Mouse (Mus musculus) ES-Bruce4 (cell line): Measurements from ENCODE around the gene Entpd1.

Source experiments
- CTCF ChIP-seq: IDR thresholded peaks from one replicate; pipeline ENCODE4 v1.8.1; 2011; ENCODE audit warnings: low read depth, low read length
- POLR2A ChIP-seq: IDR thresholded peaks from one replicate; pipeline ENCODE4 v1.8.1; 2011; ENCODE audit warnings: low read length; ENCODE audit not compliant: insufficient read depth

DNA sequence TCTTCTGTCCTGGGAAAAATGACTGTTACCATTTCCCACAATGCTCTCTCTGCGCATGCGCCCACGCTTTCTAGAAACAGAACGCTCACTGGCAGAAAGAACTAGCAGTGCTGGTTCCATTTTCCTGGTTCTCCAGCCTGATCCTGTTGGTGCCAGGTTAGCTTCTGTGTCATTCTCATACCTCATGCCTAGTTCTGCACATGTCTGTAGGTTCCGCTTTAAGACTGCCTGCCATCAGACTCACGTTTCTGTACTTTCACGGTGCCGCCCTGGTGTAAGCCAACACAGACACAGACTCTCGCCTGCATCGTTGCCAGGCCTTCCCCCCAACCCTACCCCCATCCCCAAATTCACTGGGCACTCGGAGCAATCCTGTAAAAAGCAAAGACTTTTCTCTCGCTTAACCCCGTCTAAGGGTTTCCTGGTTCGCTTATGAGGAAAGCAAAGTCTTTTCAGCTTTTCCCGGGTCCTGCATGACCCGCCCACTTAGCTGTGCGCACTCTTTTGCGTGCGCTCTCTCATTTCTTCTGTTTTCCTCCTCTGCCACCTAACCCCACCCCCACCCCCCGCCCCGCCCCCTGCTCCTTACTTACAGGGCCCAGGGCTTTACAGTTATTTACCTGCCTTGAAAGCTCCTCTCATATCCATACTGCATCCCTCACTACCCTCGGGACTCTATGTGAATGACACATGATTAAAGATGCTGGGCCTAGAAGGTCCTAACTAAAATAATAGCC lies 150.0 kb downstream of the Entpd1 start:
- no peak for TF ChIP-seq POLR2A
- no peak for TF ChIP-seq CTCF
